ENCODE assay signal across 8 mouse cellular contexts in the genomic region with DNA sequence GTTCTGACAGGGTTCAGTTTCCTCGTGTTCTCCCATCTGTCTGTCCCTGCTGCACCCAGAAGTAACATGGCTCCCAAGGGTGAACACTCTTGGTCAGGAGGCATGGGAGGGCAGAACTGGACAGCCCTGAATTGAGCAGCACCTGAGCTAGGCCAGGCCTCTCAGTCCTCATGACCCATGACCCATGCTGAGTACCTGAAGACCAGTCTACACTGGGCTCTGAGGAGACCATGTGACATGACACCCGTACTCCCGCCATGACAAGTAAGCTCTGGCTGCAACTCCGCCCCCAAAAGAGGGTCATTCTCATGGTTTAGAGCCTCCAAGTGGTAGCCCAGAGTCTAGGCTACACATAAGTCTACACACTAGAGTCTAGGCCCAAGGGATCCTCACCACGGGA.
DNase-seq lines count a peak whose midpoint lies in the region; ATAC-seq and TF ChIP-seq lines count a peak whose summit lies in the region.

No protein-coding gene starts in this region.

- TF ChIP-seq POLR2A in CH12.LX (IDR thresholded peaks at IDR 0.05; ENCODE audit: low read depth, low read length), result no peak

- dilution Hi-C loops in CH12.LX (cut with MboI; ENCODE audit: extremely low pct_ligation_motif_present, extremely low pct_unique_long_range_greater_than_20kb, low sequenced_read_pairs), result no loop called here

- no peak overlapping the region for H3K27ac ChIP-seq in hindbrain, embryonic 11.5 days (ENCODE audit: low read depth, low read length)
- no peak overlapping the region for H3K27ac ChIP-seq in hindbrain, postnatal 0 days
- no peak overlapping the region for H3K27ac ChIP-seq in CH12.LX (ENCODE audit: insufficient read depth, low read depth)
- no peak overlapping the region for H3K27ac ChIP-seq in forebrain, embryonic 13.5 days
- H3K27ac ChIP-seq in liver, embryonic 13.5 days, result no peak overlapping the region

- H3K4me1 ChIP-seq in hindbrain, embryonic 11.5 days (replicated peaks; ENCODE audit: control insufficient read depth, insufficient read depth, low read length), result no peaks in the 10 kb centered on the region; the same call in 1 of the 2 replicates
- H3K4me1 ChIP-seq in hindbrain, postnatal 0 days (ENCODE audit: insufficient read depth, low read length), result 0 out of 2 replicates have a peak, but pooled peaks cover 3% of the 10 kb centered on the region
- H3K4me1 ChIP-seq in CH12.LX (ENCODE audit: control insufficient read depth in 1 of 2, insufficient read depth in 2 of 2), result peaks cover 4 to 7% of the 10 kb centered on the region in 2 experiments
- peaks cover 7% of the 10 kb centered on the region; the same call in 1 of the 2 replicates for H3K4me1 ChIP-seq in forebrain, embryonic 13.5 days
- peaks cover 21% of the 10 kb centered on the region for H3K4me1 ChIP-seq in liver, embryonic 13.5 days (replicated peaks)

- no peak for TF ChIP-seq RAD21 in CH12.LX (IDR thresholded peaks at IDR 0.05; ENCODE audit: low read depth, low read length)

- TF ChIP-seq EP300 in CH12.LX (IDR thresholded peaks at IDR 0.05; ENCODE audit: low read length), result no peak

- no peak overlapping the region for H3K4me2 ChIP-seq in hindbrain, embryonic 11.5 days (replicated peaks; ENCODE audit: low read depth, low read length)
- H3K4me2 ChIP-seq in hindbrain, postnatal 0 days (ENCODE audit: low read depth, low read length), result no peak overlapping the region
- H3K4me2 ChIP-seq in CH12.LX (ENCODE audit: insufficient read depth, low read depth, poor library complexity, severe bottlenecking), result peak overlapping the region; percentile 35; the same call in 1 of the 2 replicates
- H3K4me2 ChIP-seq in forebrain, embryonic 13.5 days, result peak overlapping the region; percentile 78; the same call in 1 of the 2 replicates
- peak overlapping the region; percentile 83; the same call in 1 of the 2 replicates for H3K4me2 ChIP-seq in liver, embryonic 13.5 days

- H3K79me2 ChIP-seq in CH12.LX (replicated peaks; ENCODE audit: control insufficient read depth, extremely low read depth, insufficient read depth, poor library complexity, severe bottlenecking), result no peaks in the 10 kb centered on the region

- no peak overlapping the region for H3K9ac ChIP-seq in hindbrain, embryonic 11.5 days (ENCODE audit: low read depth, low read length)
- no peak overlapping the region for H3K9ac ChIP-seq in hindbrain, postnatal 0 days (replicated peaks; ENCODE audit: low read length)
- no peak overlapping the region for H3K9ac ChIP-seq in CH12.LX (ENCODE audit: insufficient read depth, low read depth)
- no peak overlapping the region for H3K9ac ChIP-seq in forebrain, embryonic 13.5 days
- no peak overlapping the region for H3K9ac ChIP-seq in liver, embryonic 13.5 days

- ATAC-seq in hindbrain, embryonic 11.5 days (ENCODE audit: low FRiP score), result peak; percentile 46; the same call in 1 of the 2 replicates
- no peak; the same call in 1 of the 2 replicates for ATAC-seq in hindbrain, postnatal 0 days
- peak; percentile 44; the same call in 1 of the 2 replicates for ATAC-seq in forebrain, embryonic 13.5 days
- no peak for ATAC-seq in liver, embryonic 13.5 days (ENCODE audit: low read depth)
- no peak for ATAC-seq in activated CD4-positive, CD25-positive, alpha-beta regulatory T cell, adult 4 months

- no peaks in the 10 kb centered on the region for H3K36me3 ChIP-seq in hindbrain, embryonic 11.5 days (ENCODE audit: control insufficient read depth, insufficient read depth, low read length)
- no peaks in the 10 kb centered on the region for H3K36me3 ChIP-seq in hindbrain, postnatal 0 days (ENCODE audit: insufficient read depth, low read length)
- H3K36me3 ChIP-seq in CH12.LX (replicated peaks in 1 of 2; ENCODE audit: control insufficient read depth in 1 of 2, insufficient read depth in 1 of 2, low read length in 1 of 2), result no peaks in the 10 kb centered on the region
- H3K36me3 ChIP-seq in forebrain, embryonic 13.5 days (ENCODE audit: poor library complexity, severe bottlenecking), result no peaks in the 10 kb centered on the region
- no peaks in the 10 kb centered on the region for H3K36me3 ChIP-seq in liver, embryonic 13.5 days

- in situ Hi-C loops in CH12.LX (cut with MboI; ENCODE audit: low pct_ligation_motif_present, low pct_unique_long_range_greater_than_20kb, low sequenced_read_pairs), result loop anchor here (10.0 to 25.0 kb wide), 2 partner anchors 655 to 877 kb away; no protein-coding TSS in a partner anchor

- no peak overlapping the region for H3K4me3 ChIP-seq in hindbrain, embryonic 11.5 days (ENCODE audit: low read depth, low read length)
- no peak overlapping the region for H3K4me3 ChIP-seq in hindbrain, postnatal 0 days (ENCODE audit: low read length)
- H3K4me3 ChIP-seq in CH12.LX (replicated peaks in 1 of 3; ENCODE audit: low read depth in 2 of 3, low read length in 2 of 3, poor library complexity in 1 of 3), result no peak overlapping the region
- H3K4me3 ChIP-seq in forebrain, embryonic 13.5 days, result no peak overlapping the region
- H3K4me3 ChIP-seq in liver, embryonic 13.5 days (replicated peaks), result no peak overlapping the region

- DNase-seq in hindbrain, embryonic 11.5 days (ENCODE audit: low spot score), result no peak
- DNase-seq in hindbrain, postnatal 0 days (ENCODE audit: low spot score), result no peak
- peak; percentile 23 for DNase-seq in CH12.LX (ENCODE audit: extremely low read depth)
- no peak for DNase-seq in liver, embryonic 13.5 days
- no peak for DNase-seq in right cerebral cortex, adult 2 months (ENCODE audit: low spot score in 2 of 2)
- DNase-seq in thymus, adult 18-20 months, result no peak

- 73% methylated on average over 5 of the region's 5 CpGs for WGBS in hindbrain, embryonic 11.5 days
- 65% methylated on average over 5 of the region's 5 CpGs for WGBS in hindbrain, postnatal 0 days
- 63% methylated on average over 5 of the region's 5 CpGs for WGBS in forebrain, embryonic 13.5 days
- WGBS in liver, embryonic 13.5 days (ENCODE audit: insufficient replicate concordance), result 49% methylated on average over 5 of the region's 5 CpGs

- H3K27me3 ChIP-seq in hindbrain, embryonic 11.5 days (ENCODE audit: control insufficient read depth, insufficient read depth, low read length), result no peaks in the 10 kb centered on the region
- no peaks in the 10 kb centered on the region for H3K27me3 ChIP-seq in hindbrain, postnatal 0 days (ENCODE audit: insufficient read depth, low read length)
- no peaks in the 10 kb centered on the region for H3K27me3 ChIP-seq in CH12.LX (replicated peaks)
- H3K27me3 ChIP-seq in forebrain, embryonic 13.5 days, result peaks cover 15% of the 10 kb centered on the region
- no peaks in the 10 kb centered on the region for H3K27me3 ChIP-seq in liver, embryonic 13.5 days

- no peak for TF ChIP-seq CTCF in hindbrain, postnatal 0 days (IDR thresholded peaks at IDR 0.05; ENCODE audit: low read depth)
- no peak for TF ChIP-seq CTCF in CH12.LX (conservative IDR thresholded peaks at IDR 0.05 in 1 of 2, IDR thresholded peaks at IDR 0.05 in 1 of 2; ENCODE audit: low read depth in 2 of 2, low read length in 2 of 2)

- no peaks in the 10 kb centered on the region for H3K9me3 ChIP-seq in hindbrain, embryonic 11.5 days (ENCODE audit: control insufficient read depth, low read length)
- H3K9me3 ChIP-seq in hindbrain, postnatal 0 days (ENCODE audit: low read length), result no peaks in the 10 kb centered on the region
- no peaks in the 10 kb centered on the region for H3K9me3 ChIP-seq in CH12.LX (replicated peaks; ENCODE audit: low read length)
- no peaks in the 10 kb centered on the region for H3K9me3 ChIP-seq in forebrain, embryonic 13.5 days (replicated peaks)
- no peaks in the 10 kb centered on the region for H3K9me3 ChIP-seq in liver, embryonic 13.5 days (replicated peaks)

TF ChIP-seq in CH12.LX, 34 proteins besides CTCF, POLR2A, EP300 and RAD21:
- no peak for TF ChIP-seq JUND (conservative IDR thresholded peaks at IDR 0.05; ENCODE audit: low read depth, low read length)
- no peak for TF ChIP-seq RCOR1 (conservative IDR thresholded peaks at IDR 0.05; ENCODE audit: low read depth, low read length)
- TF ChIP-seq USF2 (conservative IDR thresholded peaks at IDR 0.05; ENCODE audit: low read depth, low read length), result no peak
- no peak for TF ChIP-seq MXI1 (IDR thresholded peaks at IDR 0.05; ENCODE audit: low read depth, low read length)
- no peak for TF ChIP-seq MAX (IDR thresholded peaks at IDR 0.05; ENCODE audit: low read length)
- TF ChIP-seq NRF1 (IDR thresholded peaks at IDR 0.05; ENCODE audit: low read depth, low read length), result no peak
- TF ChIP-seq HCFC1 (IDR thresholded peaks at IDR 0.05; ENCODE audit: low read depth, low read length), result no peak
- TF ChIP-seq SIN3A (IDR thresholded peaks at IDR 0.05; ENCODE audit: low read length), result no peak
- no peak for TF ChIP-seq E2F4 (IDR thresholded peaks at IDR 0.05; ENCODE audit: insufficient replicate concordance, low read depth, low read length)
- no peak for TF ChIP-seq USF1 (IDR thresholded peaks at IDR 0.05; ENCODE audit: low read depth, low read length)
- no peak for TF ChIP-seq CHD2 (IDR thresholded peaks at IDR 0.05; ENCODE audit: low read length)
- no peak for TF ChIP-seq KAT2A (IDR thresholded peaks at IDR 0.05; ENCODE audit: insufficient replicate concordance, low read length)
- no peak for TF ChIP-seq MYC (IDR thresholded peaks at IDR 0.05; ENCODE audit: low read depth, low read length)
- TF ChIP-seq ELF1 (IDR thresholded peaks at IDR 0.05; ENCODE audit: low read depth, low read length), result no peak
- no peak for TF ChIP-seq MAFK (IDR thresholded peaks at IDR 0.05; ENCODE audit: insufficient replicate concordance, low read length)
- TF ChIP-seq ETS1 (conservative IDR thresholded peaks at IDR 0.05; ENCODE audit: low read depth, low read length), result no peak
- TF ChIP-seq ZKSCAN1 (IDR thresholded peaks at IDR 0.05; ENCODE audit: borderline replicate concordance, low read depth, low read length), result no peak

Comparison
In these comparisons a context has a peak if more than half of its experiments do, and no peak if none do; other contexts are left out.
1. ATAC-seq: peak in hindbrain, embryonic 11.5 days (single experiment) and forebrain, embryonic 13.5 days (single experiment); none in hindbrain, postnatal 0 days (single experiment), liver, embryonic 13.5 days (single experiment) and activated CD4-positive, CD25-positive, alpha-beta regulatory T cell, adult 4 months (single experiment).
2. H3K4me2 ChIP-seq: peak in CH12.LX (single experiment), forebrain, embryonic 13.5 days (single experiment) and liver, embryonic 13.5 days (single experiment); none in hindbrain, embryonic 11.5 days (single experiment) and hindbrain, postnatal 0 days (single experiment).